Mouse (Mus musculus) lung, postnatal 4 days (tissue): Measurements from ENCODE around the gene Cadm2.

Experiments
- DNase-seq, 2 experiments: peaks; one replicate each; pipeline ENCODE4 v3.0.0; 2021

Cadm2 gene

GRCm38 (mm10) chr16:66650348-66651012 is 970.2 kb downstream of the Cadm2 start:
- no peak for DNase-seq

GRCm38 (mm10) chr16:66647798-66648197 is 972.9 kb downstream of the Cadm2 start:
- no peak for DNase-seq

GRCm38 (mm10) chr16:66643606-66644005 is 977.1 kb downstream of the Cadm2 start:
- no peak for DNase-seq

- DNase-seq, result no peak
These were observed 993.2 kb downstream of the Cadm2 start for GRCm38 (mm10) chr16:66627527-66627926.

- DNase-seq, result no peak
These were observed 998.3 kb downstream of the Cadm2 start for GRCm38 (mm10) chr16:66622423-66622822.

GRCm38 (mm10) chr16:66612624-66613023 is 1008.1 kb downstream of the Cadm2 start:
- no peak for DNase-seq
